ENCODE assay signal across 17 mouse cellular contexts in the genomic region with DNA sequence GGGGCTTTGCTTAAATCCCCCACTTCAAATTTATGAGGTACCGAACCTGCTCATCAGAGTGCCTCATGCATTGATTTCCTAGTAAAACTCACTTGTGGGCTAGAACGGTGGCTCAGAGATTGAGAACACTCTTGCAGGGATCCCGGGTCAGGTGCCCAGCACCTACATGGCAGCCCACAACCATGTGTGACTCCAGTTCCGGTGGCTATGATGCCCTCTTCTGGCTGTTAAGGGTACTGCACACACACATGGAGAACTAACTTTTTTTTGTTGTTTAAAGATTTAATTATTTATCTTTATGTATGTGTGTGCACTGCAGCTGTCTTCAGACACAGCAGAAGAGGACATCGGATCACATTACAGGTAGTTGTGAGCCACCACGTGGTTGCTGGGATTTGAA. TPM values are rescaled to one million over a fixed set of nuclear protein-coding genes. Genes with fewer than 3 reads are reported as not detected.
DNase-seq lines count a peak whose midpoint lies in the region; ATAC-seq and TF ChIP-seq lines count a peak whose summit lies in the region.
"Had no signal": no experiment of that assay in that cellular context is flagged by ENCODE, and none has a peak within 500 bp of the region (broad histone marks: within the 10 kb centered on the region; RNA-seq: fewer than 3 reads in every experiment).

No protein-coding gene starts in this region.

- no peaks in the 10 kb centered on the region; the same call in 1 of the 2 replicates for H3K36me3 ChIP-seq in heart, postnatal 0 days (replicated peaks; ENCODE audit: control insufficient read depth, insufficient read depth, low read length)
- H3K36me3 ChIP-seq in midbrain, postnatal 0 days (ENCODE audit: insufficient read depth, low read length), result peaks cover 48% of the 10 kb centered on the region
- peaks cover 39% of the 10 kb centered on the region for H3K36me3 ChIP-seq in midbrain, embryonic 16.5 days (ENCODE audit: control insufficient read depth, insufficient read depth, low read length)
- no peaks in the 10 kb centered on the region; the same call in 1 of the 2 replicates for H3K36me3 ChIP-seq in splenic B cell, adult 2 months (ENCODE audit: control insufficient read depth, insufficient read depth, low read length, poor library complexity, severe bottlenecking)

- peaks cover 7% of the 10 kb centered on the region; the same call in 1 of the 2 replicates for H3K4me1 ChIP-seq in heart, postnatal 0 days (ENCODE audit: control insufficient read depth, insufficient read depth)
- no peaks in the 10 kb centered on the region for H3K4me1 ChIP-seq in midbrain, postnatal 0 days (ENCODE audit: insufficient read depth, low read length)
- H3K4me1 ChIP-seq in midbrain, embryonic 16.5 days (ENCODE audit: control insufficient read depth, insufficient read depth, low read length), result peaks cover 5% of the 10 kb centered on the region

- H3K4me3 ChIP-seq in heart, postnatal 0 days (ENCODE audit: low read depth, low read length), result no peak overlapping the region
- no peak overlapping the region for H3K4me3 ChIP-seq in midbrain, postnatal 0 days (ENCODE audit: low read depth, low read length)
- H3K4me3 ChIP-seq in midbrain, embryonic 16.5 days (ENCODE audit: low read depth, low read length), result no peak overlapping the region
- H3K4me3 ChIP-seq: embryonic facial prominence, embryonic 15.5 days had no signal

- H3K9me3 ChIP-seq in heart, postnatal 0 days (replicated peaks; ENCODE audit: control insufficient read depth, low read length), result no peaks in the 10 kb centered on the region
- no peaks in the 10 kb centered on the region for H3K9me3 ChIP-seq in midbrain, postnatal 0 days (ENCODE audit: low read length)
- no peaks in the 10 kb centered on the region for H3K9me3 ChIP-seq in midbrain, embryonic 16.5 days (replicated peaks; ENCODE audit: control insufficient read depth, low read length, poor library complexity, severe bottlenecking)
- H3K9me3 ChIP-seq: embryonic facial prominence, embryonic 15.5 days had no signal

- no peaks in the 10 kb centered on the region for H3K27me3 ChIP-seq in heart, postnatal 0 days (ENCODE audit: control insufficient read depth, insufficient read depth, low read length)
- no peaks in the 10 kb centered on the region for H3K27me3 ChIP-seq in midbrain, postnatal 0 days (ENCODE audit: insufficient read depth, low read length)
- no peaks in the 10 kb centered on the region for H3K27me3 ChIP-seq in midbrain, embryonic 16.5 days (ENCODE audit: control insufficient read depth, insufficient read depth, low read depth, low read length)
- H3K27me3 ChIP-seq in splenic B cell, adult 2 months (ENCODE audit: control insufficient read depth, insufficient read depth, low read length, poor library complexity, severe bottlenecking), result no peaks in the 10 kb centered on the region
- H3K27me3 ChIP-seq: embryonic facial prominence, embryonic 15.5 days had no signal

- WGBS in heart, postnatal 0 days, result 91% methylated on average over 6 of the region's 6 CpGs
- 93% methylated on average over 6 of the region's 6 CpGs for WGBS in midbrain, postnatal 0 days
- 89% methylated on average over 6 of the region's 6 CpGs for WGBS in midbrain, embryonic 16.5 days

- no peak overlapping the region for H3K4me2 ChIP-seq in heart, postnatal 0 days (ENCODE audit: low read depth, low read length)
- no peak overlapping the region for H3K4me2 ChIP-seq in midbrain, postnatal 0 days (ENCODE audit: low read depth, low read length, poor library complexity, severe bottlenecking)
- no peak overlapping the region for H3K4me2 ChIP-seq in midbrain, embryonic 16.5 days (ENCODE audit: low read length)
- H3K4me2 ChIP-seq: embryonic facial prominence, embryonic 15.5 days had no signal

- no peak overlapping the region for H3K27ac ChIP-seq in heart, postnatal 0 days (ENCODE audit: low read depth)
- no peak overlapping the region for H3K27ac ChIP-seq in midbrain, postnatal 0 days (ENCODE audit: low read depth, low read length)
- H3K27ac ChIP-seq in midbrain, embryonic 16.5 days (ENCODE audit: low read length), result no peak overlapping the region
- H3K27ac ChIP-seq: embryonic facial prominence, embryonic 15.5 days had no signal

- DNase-seq in heart, postnatal 0 days (ENCODE audit: low spot score), result no peak
- no peak for DNase-seq in heart, adult 9 months (ENCODE audit: low spot score in 2 of 2)
- DNase-seq in midbrain, postnatal 0 days (ENCODE audit: low spot score), result no peak
- DNase-seq in R1 (ENCODE audit: low read depth, low spot score), result peak; percentile 73
- DNase-seq in splenic B cell, adult 2 months (ENCODE audit: low read depth, low spot score), result peak; percentile 55
- DNase-seq in adipocyte (ENCODE audit: low spot score), result no peak
- DNase-seq: cerebellum, postnatal 14 days; heart, postnatal 36 days; kidney, adult 9 months; right cerebral cortex, postnatal 14 days had no signal

- TF ChIP-seq EP300 in heart, postnatal 0 days (IDR thresholded peaks at IDR 0.05; ENCODE audit: low read depth), result no peak

- peak; percentile 18; the same call in 1 of the 2 replicates for TF ChIP-seq CTCF in heart, postnatal 0 days (IDR thresholded peaks at IDR 0.05; ENCODE audit: low read depth)
- TF ChIP-seq CTCF in midbrain, postnatal 0 days (IDR thresholded peaks at IDR 0.05), result peak; percentile 64

- H3K9ac ChIP-seq in heart, postnatal 0 days (replicated peaks; ENCODE audit: low read depth, low read length), result no peak overlapping the region
- H3K9ac ChIP-seq in midbrain, postnatal 0 days (replicated peaks; ENCODE audit: low read length, poor library complexity, severe bottlenecking), result no peak overlapping the region
- no peak overlapping the region for H3K9ac ChIP-seq in midbrain, embryonic 16.5 days (ENCODE audit: low read depth, low read length)
- H3K9ac ChIP-seq: embryonic facial prominence, embryonic 15.5 days had no signal

- no peak for ATAC-seq in heart, postnatal 0 days (ENCODE audit: insufficient read depth, low read depth)
- no peak for ATAC-seq in midbrain, postnatal 0 days (ENCODE audit: low FRiP score)
- no peak for ATAC-seq in midbrain, embryonic 16.5 days
- no peak for ATAC-seq in activated CD4-positive, CD25-positive, alpha-beta regulatory T cell, adult 4 months

RNA-seq across cellular contexts. Expression of gene Cyba, which starts 2.6 kb away (rescaled TPM):
- 126 and 162 TPM in 2 replicates for total RNA-seq in heart, postnatal 0 days (2014; rRNA removed; ENCODE audit: low replicate concordance)
- 159 and 160 TPM in 2 replicates for polyA plus RNA-seq in heart, postnatal 0 days (2015; fragmentation: Nextera tagmentation; extraction: Ambion mirVana)
- total RNA-seq in midbrain, postnatal 0 days (2014; rRNA removed), result 23.1 and 27.7 TPM in 2 replicates
- 35.6 and 40.4 TPM in 2 replicates for polyA plus RNA-seq in midbrain, postnatal 0 days (2015; fragmentation: Nextera tagmentation; extraction: Ambion mirVana)
- 27.3 and 29.8 TPM in 2 replicates for polyA plus RNA-seq in midbrain, embryonic 16.5 days (2015; fragmentation: Nextera tagmentation; extraction: Ambion mirVana)
- 100 to 1,000 TPM; 750 to 796 TPM for polyA plus RNA-seq in activated CD4-positive, CD25-positive, alpha-beta regulatory T cell, adult 4 months (2017; shearing (Covaris generic))

RNA-seq across cellular contexts. Expression of gene Mvd, which starts 7.8 kb away (rescaled TPM):
- 5.3 and 13.3 TPM in 2 replicates for total RNA-seq in heart, postnatal 0 days (2014; rRNA removed; ENCODE audit: low replicate concordance)
- polyA plus RNA-seq in heart, postnatal 0 days (2015; fragmentation: Nextera tagmentation; extraction: Ambion mirVana), result 11.4 and 11.7 TPM in 2 replicates
- total RNA-seq in midbrain, postnatal 0 days (2014; rRNA removed), result 57.1 and 94.5 TPM in 2 replicates
- 62.1 and 66.8 TPM in 2 replicates for polyA plus RNA-seq in midbrain, postnatal 0 days (2015; fragmentation: Nextera tagmentation; extraction: Ambion mirVana)
- polyA plus RNA-seq in midbrain, embryonic 16.5 days (2015; fragmentation: Nextera tagmentation; extraction: Ambion mirVana), result 72.8 and 84.6 TPM in 2 replicates
- polyA plus RNA-seq in activated CD4-positive, CD25-positive, alpha-beta regulatory T cell, adult 4 months (2017; shearing (Covaris generic)), result 10 to 100 TPM; 14.8 to 15.1 TPM

RNA-seq across cellular contexts. Expression of gene Il17c, which starts 13.6 kb away (rescaled TPM):
- total RNA-seq in heart, postnatal 0 days (2014; rRNA removed; ENCODE audit: low replicate concordance), result not detected in 2 replicates
- not detected in 2 replicates for polyA plus RNA-seq in heart, postnatal 0 days (2015; fragmentation: Nextera tagmentation; extraction: Ambion mirVana)
- not detected in 2 replicates for total RNA-seq in midbrain, postnatal 0 days (2014; rRNA removed)
- polyA plus RNA-seq in midbrain, postnatal 0 days (2015; fragmentation: Nextera tagmentation; extraction: Ambion mirVana), result 0.37 TPM in 1 of 2 replicates, not detected in the other
- polyA plus RNA-seq in midbrain, embryonic 16.5 days (2015; fragmentation: Nextera tagmentation; extraction: Ambion mirVana), result not detected in 2 replicates
- polyA plus RNA-seq in activated CD4-positive, CD25-positive, alpha-beta regulatory T cell, adult 4 months (2017; shearing (Covaris generic)), result not detected
- total RNA-seq: adrenal gland, postnatal 4 days; granulocyte monocyte progenitor cell, adult 5-6 weeks; heart, postnatal 36 days; layer of hippocampus, postnatal 14 days; megakaryocyte-erythroid progenitor cell, adult 5-6 weeks had no signal
- polyA plus RNA-seq: embryonic facial prominence, embryonic 15.5 days had no signal

RNA-seq across cellular contexts. Expression of gene Snai3, which starts 25.2 kb away (rescaled TPM):
- total RNA-seq in heart, postnatal 0 days (2014; rRNA removed; ENCODE audit: low replicate concordance), result 1.2 TPM in 1 of 2 replicates, not detected in the other
- polyA plus RNA-seq in heart, postnatal 0 days (2015; fragmentation: Nextera tagmentation; extraction: Ambion mirVana), result 0.61 and 1.6 TPM in 2 replicates
- not detected in 2 replicates for total RNA-seq in midbrain, postnatal 0 days (2014; rRNA removed)
- polyA plus RNA-seq in midbrain, postnatal 0 days (2015; fragmentation: Nextera tagmentation; extraction: Ambion mirVana), result not detected in 2 replicates
- not detected in 2 replicates for polyA plus RNA-seq in midbrain, embryonic 16.5 days (2015; fragmentation: Nextera tagmentation; extraction: Ambion mirVana)
- 1 to 10 TPM; 3.2 to 5.1 TPM for polyA plus RNA-seq in activated CD4-positive, CD25-positive, alpha-beta regulatory T cell, adult 4 months (2017; shearing (Covaris generic))
- total RNA-seq: granulocyte monocyte progenitor cell, adult 5-6 weeks; layer of hippocampus, postnatal 14 days; megakaryocyte-erythroid progenitor cell, adult 5-6 weeks had no signal

RNA-seq across cellular contexts. Expression of gene Rnf166, which starts 40.5 kb away (rescaled TPM):
- total RNA-seq in heart, postnatal 0 days (2014; rRNA removed; ENCODE audit: low replicate concordance), result 39.7 and 42.7 TPM in 2 replicates
- polyA plus RNA-seq in heart, postnatal 0 days (2015; fragmentation: Nextera tagmentation; extraction: Ambion mirVana), result 39.4 and 45.9 TPM in 2 replicates
- total RNA-seq in midbrain, postnatal 0 days (2014; rRNA removed), result 26.4 and 40.8 TPM in 2 replicates
- polyA plus RNA-seq in midbrain, postnatal 0 days (2015; fragmentation: Nextera tagmentation; extraction: Ambion mirVana), result 25.1 and 26.5 TPM in 2 replicates
- polyA plus RNA-seq in midbrain, embryonic 16.5 days (2015; fragmentation: Nextera tagmentation; extraction: Ambion mirVana), result 35.0 and 36.4 TPM in 2 replicates
- polyA plus RNA-seq in activated CD4-positive, CD25-positive, alpha-beta regulatory T cell, adult 4 months (2017; shearing (Covaris generic)), result 10 to 100 TPM; 35.0 to 36.0 TPM

Comparison
In these comparisons a context has a peak if more than half of its experiments do, and no peak if none do; other contexts are left out.
1. DNase-seq: peak in R1 (single experiment) and splenic B cell, adult 2 months (single experiment); none in heart, postnatal 0 days (single experiment), heart, adult 9 months (0 of 2), midbrain, postnatal 0 days (single experiment) and adipocyte (single experiment).